Mouse (Mus musculus): ENCODE data around the gene Pafah1b2. TPM values are rescaled to one million over a fixed set of nuclear protein-coding genes. Genes with fewer than 3 reads are reported as not detected.

Gene Pafah1b2
- polyA plus RNA-seq, 1 experiment from 2014 or later: 78.2 TPM

GRCm38 (mm10) chr9:45980611-45981010 is 31.9 kb downstream of the Pafah1b2 start:
- H3K36me3 ChIP-seq (ENCODE audit: control insufficient read depth, insufficient read depth): peaks cover 4% of the 10 kb centered on the region
- H3K4me2 ChIP-seq (replicated peaks; ENCODE audit: low read depth): no peak overlapping the region
- H3K27me3 ChIP-seq (replicated peaks; ENCODE audit: control insufficient read depth, insufficient read depth, low read length): no peaks in the 10 kb centered on the region
- WGBS: 80% methylated on average over 1 of the region's 1 CpGs
- H3K4me3 ChIP-seq (ENCODE audit: low read depth, low read length): no peak overlapping the region
- H3K27ac ChIP-seq (ENCODE audit: low read depth, low read length): no peak overlapping the region
- H3K9ac ChIP-seq (ENCODE audit: low read depth, low read length): no peak overlapping the region
- ATAC-seq: no peak
- H3K4me1 ChIP-seq (replicated peaks; ENCODE audit: control insufficient read depth, insufficient read depth, low read length): no peaks in the 10 kb centered on the region; the same call in 1 of the 2 replicates
- H3K9me3 ChIP-seq (ENCODE audit: control insufficient read depth): no peaks in the 10 kb centered on the region
- TF ChIP-seq CTCF (IDR thresholded peaks at IDR 0.05; ENCODE audit: low read depth): no peak

- no peak for ATAC-seq
- H3K4me1 ChIP-seq (replicated peaks; ENCODE audit: control insufficient read depth, insufficient read depth, low read length): no peaks in the 10 kb centered on the region; the same call in 1 of the 2 replicates
- no peaks in the 10 kb centered on the region for H3K9me3 ChIP-seq (ENCODE audit: control insufficient read depth)
- H3K27me3 ChIP-seq (replicated peaks; ENCODE audit: control insufficient read depth, insufficient read depth, low read length): no peaks in the 10 kb centered on the region
- TF ChIP-seq CTCF (IDR thresholded peaks at IDR 0.05; ENCODE audit: low read depth): no peak
- no peak overlapping the region for H3K27ac ChIP-seq (ENCODE audit: low read depth, low read length)
- peaks cover 6% of the 10 kb centered on the region for H3K36me3 ChIP-seq (ENCODE audit: control insufficient read depth, insufficient read depth)
- 83% methylated on average over 2 of the region's 2 CpGs for WGBS
- no peak overlapping the region for H3K9ac ChIP-seq (ENCODE audit: low read depth, low read length)
- no peak overlapping the region for H3K4me3 ChIP-seq (ENCODE audit: low read depth, low read length)
- no peak overlapping the region for H3K4me2 ChIP-seq (replicated peaks; ENCODE audit: low read depth)
Measured at GRCm38 (mm10) chr9:45979778-45980177, 32.7 kb downstream of the Pafah1b2 start.

DNA sequence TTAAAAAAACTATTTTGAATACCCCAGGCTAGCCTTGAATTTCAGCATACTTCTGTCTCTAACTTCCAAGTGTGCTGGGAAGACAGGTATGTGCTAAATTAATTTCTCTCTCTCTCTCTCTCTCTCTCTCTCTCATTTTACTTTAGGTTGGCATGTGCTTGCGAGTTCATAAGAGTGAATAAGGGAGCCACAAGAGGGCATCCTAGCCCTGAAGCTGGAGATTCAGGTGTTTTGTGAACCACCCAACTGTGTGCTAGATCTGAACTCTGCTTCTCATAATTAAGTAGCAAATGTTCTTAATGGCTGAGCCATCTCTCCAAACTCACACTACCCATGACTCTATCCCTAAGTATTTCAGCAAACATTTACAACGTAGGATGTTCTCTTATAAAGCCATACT is 35.6 kb downstream of the Pafah1b2 start:
- Histone ChIP-seq H3K4me1 (replicated peaks; ENCODE audit: control insufficient read depth, insufficient read depth, low read length) (no peaks in the 10 kb centered on the region; the same call in 1 of the 2 replicates), H3K27me3 (replicated peaks; ENCODE audit: control insufficient read depth, insufficient read depth, low read length) (no peaks in the 10 kb centered on the region), H3K4me2 (replicated peaks; ENCODE audit: low read depth) (no peak overlapping the region), H3K36me3 (ENCODE audit: control insufficient read depth, insufficient read depth) (peaks cover 32% of the 10 kb centered on the region), H3K27ac (ENCODE audit: low read depth, low read length) (no peak overlapping the region), H3K9me3 (ENCODE audit: control insufficient read depth) (no peaks in the 10 kb centered on the region), H3K4me3 (ENCODE audit: low read depth, low read length) (no peak overlapping the region), H3K9ac (ENCODE audit: low read depth, low read length) (no peak overlapping the region)
- TF ChIP-seq CTCF (IDR thresholded peaks at IDR 0.05; ENCODE audit: low read depth): peak; percentile 51
- 79% methylated on average over 2 of the region's 2 CpGs for WGBS
- ATAC-seq: no peak

DNA sequence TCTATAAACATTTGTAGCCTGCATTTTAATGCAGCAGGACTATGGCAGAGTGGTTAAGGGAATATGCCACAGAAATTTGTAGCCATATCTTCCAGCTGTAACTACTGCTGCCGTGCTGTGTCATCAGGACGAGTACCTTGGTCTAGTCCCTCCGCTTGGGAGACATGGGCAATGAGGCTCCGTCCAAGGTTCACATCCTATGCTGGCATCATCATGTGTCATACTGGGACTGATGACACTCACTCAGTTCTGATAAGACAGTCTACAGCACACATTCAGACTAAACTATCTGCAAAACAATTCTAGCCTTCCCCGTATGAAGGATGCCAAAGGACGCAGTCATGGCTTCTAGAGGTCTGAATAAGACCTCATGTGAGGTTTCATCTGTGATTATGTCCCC is 48.9 kb downstream of the Pafah1b2 start:
- H3K9ac ChIP-seq (ENCODE audit: low read depth, low read length): no peak overlapping the region
- H3K4me2 ChIP-seq (replicated peaks; ENCODE audit: low read depth): no peak overlapping the region
- ATAC-seq: peak; percentile 74
- H3K9me3 ChIP-seq (ENCODE audit: control insufficient read depth): no peaks in the 10 kb centered on the region
- no peaks in the 10 kb centered on the region for H3K4me1 ChIP-seq (replicated peaks; ENCODE audit: control insufficient read depth, insufficient read depth, low read length)
- TF ChIP-seq CTCF (IDR thresholded peaks at IDR 0.05; ENCODE audit: low read depth): no peak
- WGBS: 65% methylated on average over 6 of the region's 6 CpGs
- no peak overlapping the region for H3K4me3 ChIP-seq (ENCODE audit: low read depth, low read length)
- H3K27me3 ChIP-seq (replicated peaks; ENCODE audit: control insufficient read depth, insufficient read depth, low read length): no peaks in the 10 kb centered on the region
- H3K36me3 ChIP-seq (ENCODE audit: control insufficient read depth, insufficient read depth): peaks cover 48% of the 10 kb centered on the region
- peak overlapping the region; percentile 42; the same call in 1 of the 2 replicates for H3K27ac ChIP-seq (ENCODE audit: low read depth, low read length)

DNA sequence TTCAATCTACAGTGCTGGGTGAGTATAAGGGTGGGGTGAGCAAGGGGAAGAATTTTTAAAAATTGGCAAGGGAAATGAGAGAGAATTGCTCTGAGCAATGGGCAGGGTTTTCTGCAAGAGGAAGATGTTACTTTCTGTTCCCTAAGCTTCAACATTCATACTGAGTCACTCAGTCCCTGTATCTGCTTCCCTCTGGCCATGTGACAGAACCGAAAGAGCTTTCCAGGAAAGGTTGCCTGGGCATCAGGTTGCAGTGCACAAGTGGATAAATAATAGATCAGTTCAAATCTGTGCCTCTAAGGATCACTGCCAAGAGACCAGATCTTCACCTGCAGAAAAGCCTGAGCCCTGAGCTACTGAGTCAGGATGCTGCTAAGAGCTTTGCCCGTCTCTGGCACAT is 50.6 kb downstream of the Pafah1b2 start:
- Histone ChIP-seq H3K9me3 (ENCODE audit: control insufficient read depth) (no peaks in the 10 kb centered on the region), H3K4me2 (replicated peaks; ENCODE audit: low read depth) (no peak overlapping the region), H3K27ac (ENCODE audit: low read depth, low read length) (peak overlapping the region; percentile 41; the same call in 1 of the 2 replicates), H3K4me3 (ENCODE audit: low read depth, low read length) (no peak overlapping the region), H3K9ac (ENCODE audit: low read depth, low read length) (no peak overlapping the region), H3K36me3 (ENCODE audit: control insufficient read depth, insufficient read depth) (peaks cover 33% of the 10 kb centered on the region), H3K27me3 (replicated peaks; ENCODE audit: control insufficient read depth, insufficient read depth, low read length) (no peaks in the 10 kb centered on the region), H3K4me1 (replicated peaks; ENCODE audit: control insufficient read depth, insufficient read depth, low read length) (no peaks in the 10 kb centered on the region)
- no peak for ATAC-seq
- WGBS: 64% methylated on average over 2 of the region's 2 CpGs
- no peak for TF ChIP-seq CTCF (IDR thresholded peaks at IDR 0.05; ENCODE audit: low read depth)

DNA sequence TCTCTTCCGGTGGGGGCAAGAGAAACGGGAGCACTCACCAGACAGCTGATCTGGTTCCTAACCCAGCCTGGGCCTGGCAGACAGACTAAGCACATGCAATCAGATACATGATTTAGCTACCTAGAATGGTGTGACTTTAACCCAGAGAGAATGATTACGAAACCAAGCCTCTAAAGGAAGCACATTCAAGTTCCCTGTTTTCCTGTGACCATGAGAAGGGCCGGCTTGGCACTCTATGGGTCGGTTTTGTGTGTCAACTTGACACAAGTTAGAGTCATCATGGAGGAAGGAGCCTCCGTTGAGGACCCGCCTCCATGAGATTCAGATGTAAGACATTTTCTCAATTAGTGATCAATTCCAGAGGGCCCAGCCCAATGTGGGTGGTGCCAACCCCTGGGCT is 52.8 kb downstream of the Pafah1b2 start:
- H3K36me3 ChIP-seq (ENCODE audit: control insufficient read depth, insufficient read depth): peaks cover 18% of the 10 kb centered on the region; the same call in 1 of the 2 replicates
- H3K27ac ChIP-seq (ENCODE audit: low read depth, low read length): peak overlapping the region; percentile 36; the same call in 1 of the 2 replicates
- H3K9ac ChIP-seq (ENCODE audit: low read depth, low read length): no peak overlapping the region
- TF ChIP-seq CTCF (IDR thresholded peaks at IDR 0.05; ENCODE audit: low read depth): no peak
- no peaks in the 10 kb centered on the region for H3K9me3 ChIP-seq (ENCODE audit: control insufficient read depth)
- H3K27me3 ChIP-seq (replicated peaks; ENCODE audit: control insufficient read depth, insufficient read depth, low read length): no peaks in the 10 kb centered on the region
- no peak overlapping the region for H3K4me3 ChIP-seq (ENCODE audit: low read depth, low read length)
- 0 out of 2 replicates have a peak, but pooled peaks cover 3% of the 10 kb centered on the region for H3K4me1 ChIP-seq (replicated peaks; ENCODE audit: control insufficient read depth, insufficient read depth, low read length)
- ATAC-seq: peak; percentile 9; the same call in 1 of the 2 replicates
- H3K4me2 ChIP-seq (replicated peaks; ENCODE audit: low read depth): no peak overlapping the region
- 59% methylated on average over 7 of the region's 7 CpGs for WGBS

All from intestine, postnatal 0 days (tissue).